Mouse (Mus musculus) testis, adult 2 months (tissue): Measurements from ENCODE around the gene Ak1.

Experiments
- CTCF ChIP-seq: fragments of 200-500 bp; IDR thresholded peaks from 2 replicates; pipeline ENCODE4 v1.5.1; 2012; ENCODE audit warnings: low read depth, mild to moderate bottlenecking, inconsistent platforms, low read length, moderate library complexity; ENCODE audit not compliant: control insufficient read depth, insufficient read depth, insufficient replicate concordance
- POLR2A ChIP-seq: fragments of 200-500 bp; IDR thresholded peaks from 2 replicates; pipeline ENCODE4 v1.6.1; 2012; ENCODE audit warnings: low read depth, mild to moderate bottlenecking, inconsistent platforms, low read length, moderate library complexity; ENCODE audit not compliant: control insufficient read depth

GRCm38 (mm10) chr2:32574901-32575585, 46.5 kb upstream of the Ak1 start:
- no peak for TF ChIP-seq POLR2A
- peak; percentile 47; the same call in 1 of the 2 replicates for TF ChIP-seq CTCF
